Mouse (Mus musculus) G1E (cell line): ENCODE results near the gene B4galnt1.

Experiments
- CTCF ChIP-seq: IDR thresholded peaks from 2 replicates; pipeline ENCODE4 v1.5.1; 2012; ENCODE audit warnings: low read depth, low read length, inconsistent platforms, mixed read lengths
- GATA1 ChIP-seq: IDR thresholded peaks from 2 replicates; pipeline ENCODE4 v1.6.1; 2012; ENCODE audit warnings: borderline replicate concordance, low read length, inconsistent platforms, mixed read lengths
- POLR2AphosphoS5 ChIP-seq: IDR thresholded peaks from 2 replicates; pipeline ENCODE4 v1.6.1; 2012; ENCODE audit warnings: low read depth, low read length, inconsistent platforms; ENCODE audit not compliant: insufficient replicate concordance
- TAL1 ChIP-seq: conservative IDR thresholded peaks from 2 replicates; pipeline ENCODE4 v1.6.1; 2012; ENCODE audit warnings: low read depth, low read length, inconsistent platforms, mixed read lengths

- TF ChIP-seq CTCF (no peak), GATA1 (no peak), POLR2AphosphoS5 (no peak), TAL1 (no peak)
Measured at GRCm38 (mm10) chr10:127118470-127118869, 46.6 kb upstream of the B4galnt1 start.
